Mouse (Mus musculus) intestine, embryonic 14.5 days (tissue): ENCODE results near the gene Zfp59. TPM values are rescaled to one million over a fixed set of nuclear protein-coding genes. Genes with fewer than 3 reads are reported as not detected.
"Not testable (repeated sequence)": the region's sequence is repeated elsewhere in the genome, so short reads cannot be mapped to it uniquely, and the experiment has no call there.

Experiments
- ATAC-seq: fragments of 200-750 bp; cut with Nextera tagmentation; replicated peaks from 2 replicates; pipeline ENCODE4 v1.8.0; 2017; ENCODE audit warnings: low read depth, moderate number of reproducible peaks, moderate TSS enrichment, moderate library complexity; ENCODE audit not compliant: low FRiP score, low TSS enrichment
- DNase-seq: peaks from one replicate; pipeline ENCODE4 v3.0.0-alpha.2; 2018; ENCODE audit warnings: low spot score
- H3K27ac ChIP-seq: fragments of 300-500 bp; sonication (generic); 2 replicates; pipeline ENCODE4 v1.5.1; 2014; ENCODE audit warnings: low read depth, mild to moderate bottlenecking, control low read depth
- H3K27me3 ChIP-seq: fragments of 300-500 bp; sonication (generic); replicated peaks from 2 replicates; pipeline ENCODE4 v1.6.1; 2014; ENCODE audit warnings: low read length, control low read depth; ENCODE audit not compliant: control insufficient read depth, insufficient read depth
- H3K36me3 ChIP-seq: fragments of 300-500 bp; sonication (generic); 2 replicates; pipeline ENCODE4 v1.6.1; 2014; ENCODE audit warnings: low read length, control low read depth; ENCODE audit not compliant: control insufficient read depth, insufficient read depth
- H3K4me1 ChIP-seq: fragments of 300-500 bp; sonication (generic); replicated peaks from 2 replicates; pipeline ENCODE4 v1.6.1; 2014; ENCODE audit warnings: low read length, control low read depth, mixed read lengths; ENCODE audit not compliant: control insufficient read depth, insufficient read depth
- H3K4me2 ChIP-seq: fragments of 300-500 bp; sonication (generic); 2 replicates; pipeline ENCODE4 v1.6.1; 2014; ENCODE audit warnings: low read length
- H3K4me3 ChIP-seq: fragments of 300-500 bp; sonication (generic); 2 replicates; pipeline ENCODE4 v1.5.1; 2014; ENCODE audit warnings: low read depth, low read length, control low read depth, mixed read lengths
- H3K9ac ChIP-seq: fragments of 300-500 bp; sonication (generic); 2 replicates; pipeline ENCODE4 v1.6.1; 2014; ENCODE audit warnings: mild to moderate bottlenecking, low read length
- H3K9me3 ChIP-seq: fragments of 300-500 bp; sonication (generic); 2 replicates; pipeline ENCODE4 v1.6.1; 2016; ENCODE audit warnings: low read length, control low read depth; ENCODE audit not compliant: control insufficient read depth
- WGBS: fragments of 180-500 bp; shearing (Covaris S2); extraction: QIAGEN DNeasy Blood & Tissue Kit; methylation state at CpG from one replicate; pipeline ENCODE4 v1.1.7; 2014; 5-methylcytosine and 5-hydroxymethylcytosine counted together
- polyA plus RNA-seq: library from polyadenylated mRNA; unstranded; fragments of >200 nt; fragmentation: Nextera tagmentation; extraction: Ambion mirVana; gene quantifications from 2 replicates; pipeline ENCODE4 v1.2.1, GENCODE M21; 2014

The Zfp59 gene
- 7.4 and 10.4 TPM in 2 replicates for polyA plus RNA-seq

GRCm38 (mm10) chr7:27838323-27839249, at the start of gene Zfp59:
Zfp59 (plus strand) TSS chr7:27838607.
- H3K27ac ChIP-seq = peak within 1 kb of the TSS; percentile 79
- H3K4me1 ChIP-seq = 0 out of 2 replicates have a peak, but pooled peaks cover 3% of the 10 kb centered on the region

DNA sequence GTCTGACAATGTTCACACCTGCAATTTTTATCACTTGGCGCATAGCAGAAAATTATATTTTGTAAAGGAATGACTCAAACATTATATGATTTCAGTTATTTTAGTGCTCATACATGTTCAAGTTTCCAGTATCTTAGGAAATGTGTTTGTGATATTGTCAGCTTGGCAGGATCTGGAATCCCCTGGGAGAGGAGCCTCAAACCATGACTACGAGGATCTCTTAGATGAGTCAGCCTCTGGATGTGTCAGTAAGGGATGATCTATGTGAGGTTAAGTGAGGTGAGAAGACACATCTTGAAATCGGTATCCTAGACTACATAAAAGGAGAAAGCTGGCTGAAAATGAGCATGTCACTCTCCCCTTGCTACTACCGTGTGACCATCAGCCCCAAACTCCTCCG, 49.1 kb upstream of the Zfp59 start:
- no peak for ATAC-seq

More at GRCm38 (mm10) chr7:27838323-27839249, at the start of gene Zfp59:
- 3% methylated on average over 34 of the region's 34 CpGs for WGBS
- H3K4me3 ChIP-seq = peak within 1 kb of the TSS; percentile 60
- H3K9ac ChIP-seq = peak within 1 kb of the TSS; percentile 66
- ATAC-seq (peak; percentile 97), DNase-seq (peak; percentile 89)
- H3K9me3 ChIP-seq = no peaks in the 10 kb centered on the region
- peak within 1 kb of the TSS; percentile 74 for H3K4me2 ChIP-seq
- no peaks in the 10 kb centered on the region for H3K27me3 ChIP-seq
- H3K36me3 ChIP-seq = no peaks in the 10 kb centered on the region

GRCm38 (mm10) chr7:27793865-27794264, 44.5 kb upstream of the Zfp59 start:
- H3K27me3 ChIP-seq, H3K9me3 ChIP-seq, H3K4me1 ChIP-seq, H3K4me2 ChIP-seq, H3K9ac ChIP-seq, H3K4me3 ChIP-seq, H3K36me3 ChIP-seq, DNase-seq, H3K27ac ChIP-seq, ATAC-seq: not testable (repeated sequence)
- 51% methylated on average over 2 of the region's 3 CpGs for WGBS

More for the DNA sequence above, 49.1 kb upstream of the Zfp59 start:
- no peaks in the 10 kb centered on the region for H3K36me3 ChIP-seq
- H3K4me2 ChIP-seq = no peak overlapping the region
- H3K9me3 ChIP-seq = peaks cover 7% of the 10 kb centered on the region; the same call in 1 of the 2 replicates
- H3K9ac ChIP-seq = no peak overlapping the region
- no peak overlapping the region for H3K27ac ChIP-seq
- no peak for DNase-seq
- H3K4me3 ChIP-seq = no peak overlapping the region
- no peaks in the 10 kb centered on the region for H3K27me3 ChIP-seq
- H3K4me1 ChIP-seq = no peaks in the 10 kb centered on the region
- WGBS = 84% methylated on average over 5 of the region's 5 CpGs

DNA sequence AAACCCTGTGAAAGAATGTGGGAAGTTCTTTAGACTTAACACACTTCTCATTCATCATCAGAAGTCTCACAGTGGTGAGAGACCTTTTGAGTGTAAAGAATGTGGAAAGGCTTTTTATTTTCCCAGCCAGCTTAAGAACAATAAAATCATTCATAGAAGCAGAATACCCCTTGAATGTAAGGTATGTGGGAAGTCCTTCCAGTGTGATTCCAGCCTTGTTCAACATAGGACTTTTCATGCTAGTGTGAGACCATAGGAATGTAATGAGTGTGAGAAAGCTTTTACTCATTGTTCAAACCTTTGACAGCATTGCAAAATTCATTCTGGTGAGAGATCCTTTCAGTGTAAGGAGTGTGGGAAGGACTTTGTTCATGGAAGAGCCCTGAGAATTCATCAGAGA, 43.8 kb upstream of the Zfp59 start:
- H3K36me3 ChIP-seq = no peaks in the 10 kb centered on the region
- no peak overlapping the region for H3K4me2 ChIP-seq
- DNase-seq (no peak), ATAC-seq (no peak)
- H3K27me3 ChIP-seq = no peaks in the 10 kb centered on the region
- no peaks in the 10 kb centered on the region for H3K9me3 ChIP-seq
- H3K4me1 ChIP-seq = no peaks in the 10 kb centered on the region; the same call in 1 of the 2 replicates
- H3K4me3 ChIP-seq = no peak overlapping the region
- no peak overlapping the region for H3K9ac ChIP-seq
- no peak overlapping the region for H3K27ac ChIP-seq

DNA sequence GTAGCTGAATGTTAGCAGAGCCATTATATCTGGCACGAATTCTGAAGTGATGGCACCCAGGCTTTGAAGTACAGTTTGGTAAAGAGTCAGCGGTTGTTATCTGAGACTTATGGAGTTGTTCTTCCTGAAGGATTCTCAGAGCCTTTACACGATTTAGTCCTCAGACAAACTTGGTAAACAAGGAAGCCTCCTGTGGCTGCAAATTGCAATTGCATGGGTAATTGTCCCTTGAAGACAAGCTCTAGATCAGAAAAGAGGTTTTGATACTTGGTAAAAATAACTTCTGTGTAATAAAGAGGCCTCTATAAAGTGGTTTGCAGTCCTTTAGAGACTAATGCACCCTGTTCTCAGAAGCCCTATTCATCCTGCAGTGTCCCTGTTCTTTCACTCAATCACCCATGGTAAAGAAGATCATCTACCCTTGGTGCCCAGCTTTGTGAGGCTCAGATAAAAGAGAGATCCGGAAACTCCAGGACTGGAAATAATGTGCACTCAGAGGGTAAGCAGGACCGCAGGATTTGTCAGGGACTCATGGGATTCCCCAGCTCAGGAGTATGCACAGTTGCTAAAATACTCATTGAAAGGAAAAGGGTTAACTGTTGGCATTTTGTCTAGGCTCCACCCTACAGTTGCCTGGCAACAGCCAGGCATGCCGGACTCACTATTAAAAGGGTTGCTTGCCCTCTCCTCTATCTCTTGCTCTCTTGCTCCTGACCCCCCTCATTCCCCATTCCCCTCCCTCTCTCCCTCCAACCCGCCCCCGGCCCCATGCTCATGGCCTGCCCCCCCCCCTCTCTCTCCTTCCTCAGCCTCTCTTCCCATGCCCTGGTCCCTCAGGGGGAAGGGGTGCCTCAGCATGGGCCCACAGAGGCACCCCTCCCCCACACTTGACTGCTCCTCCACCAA, 40.2 kb upstream of the Zfp59 start:
- WGBS = 33% methylated on average over 8 of the region's 8 CpGs
- ATAC-seq = peak; percentile 55; the same call in 1 of the 2 replicates
- DNase-seq = peak; percentile 52
- H3K27ac ChIP-seq = no peak overlapping the region
- H3K36me3 ChIP-seq = no peaks in the 10 kb centered on the region
- H3K9me3 ChIP-seq = no peaks in the 10 kb centered on the region
- no peak overlapping the region for H3K4me2 ChIP-seq
- no peaks in the 10 kb centered on the region; the same call in 1 of the 2 replicates for H3K4me1 ChIP-seq
- H3K9ac ChIP-seq = no peak overlapping the region
- H3K4me3 ChIP-seq = no peak overlapping the region
- no peaks in the 10 kb centered on the region for H3K27me3 ChIP-seq

DNA sequence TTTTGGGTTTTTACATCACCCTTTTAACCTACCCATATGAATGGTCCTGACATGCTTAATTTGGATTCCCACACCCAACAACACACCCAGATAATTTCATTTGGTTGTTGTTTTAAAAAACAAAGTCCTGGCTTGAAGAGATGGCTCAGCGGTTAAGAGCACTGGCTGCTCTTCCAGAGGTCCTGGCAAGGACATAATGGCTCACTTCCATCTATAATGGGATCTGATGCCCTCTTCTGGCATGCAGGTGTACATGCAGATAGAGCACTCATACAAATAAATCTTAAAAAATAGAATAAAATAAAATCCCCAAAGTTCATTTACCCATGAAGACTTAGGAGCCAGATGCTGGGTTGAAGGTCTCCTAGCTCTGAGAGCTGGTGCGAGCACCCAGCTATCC, 37.3 kb upstream of the Zfp59 start:
- no peak overlapping the region for H3K9ac ChIP-seq
- H3K4me2 ChIP-seq = no peak overlapping the region
- no peaks in the 10 kb centered on the region for H3K36me3 ChIP-seq
- no peaks in the 10 kb centered on the region for H3K9me3 ChIP-seq
- no peaks in the 10 kb centered on the region; the same call in 1 of the 2 replicates for H3K4me1 ChIP-seq
- no peaks in the 10 kb centered on the region for H3K27me3 ChIP-seq
- ATAC-seq (no peak), DNase-seq (no peak)
- 63% methylated on average over 2 of the region's 2 CpGs for WGBS
- no peak overlapping the region for H3K27ac ChIP-seq
- no peak overlapping the region for H3K4me3 ChIP-seq

- DNase-seq (no peak), ATAC-seq (no peak)
- no peak overlapping the region for H3K27ac ChIP-seq
- no peak overlapping the region for H3K4me2 ChIP-seq
- peaks cover 3% of the 10 kb centered on the region; the same call in 1 of the 2 replicates for H3K36me3 ChIP-seq
- H3K27me3 ChIP-seq = no peaks in the 10 kb centered on the region
- 69% methylated on average over 5 of the region's 5 CpGs for WGBS
- no peak overlapping the region for H3K9ac ChIP-seq
- H3K9me3 ChIP-seq = no peaks in the 10 kb centered on the region
- no peak overlapping the region for H3K4me3 ChIP-seq
- no peaks in the 10 kb centered on the region; the same call in 1 of the 2 replicates for H3K4me1 ChIP-seq
Observed at GRCm38 (mm10) chr7:27802986-27803385, 35.4 kb upstream of the Zfp59 start.

- Histone ChIP-seq H3K36me3 (peaks cover 14% of the 10 kb centered on the region), H3K4me2 (peak overlapping the region; percentile 81), H3K4me1 (no peaks in the 10 kb centered on the region; the same call in 1 of the 2 replicates), H3K9me3 (no peaks in the 10 kb centered on the region), H3K4me3 (peak overlapping the region; percentile 83), H3K9ac (peak overlapping the region; percentile 76), H3K27ac (peak overlapping the region; percentile 7; the same call in 1 of the 2 replicates), H3K27me3 (no peaks in the 10 kb centered on the region)
- ATAC-seq (peak; percentile 91), DNase-seq (peak; percentile 86)
- under 1% methylated on average over 25 of the region's 25 CpGs for WGBS
Observed at GRCm38 (mm10) chr7:27804297-27805030, 33.9 kb upstream of the Zfp59 start.
